Mouse (Mus musculus): Measurements from ENCODE around the gene Gm49630.
"Not testable (repeated sequence)": the region's sequence is repeated elsewhere in the genome, so short reads cannot be mapped to it uniquely, and the experiment has no call there.

Gene Gm49630

GRCm38 (mm10) chr17:7371879-7372278, at the start of gene Gm49630:
Gene Gm49630, minus strand, starts transcription at chr17:7371979.
- not testable (repeated sequence) for DNase-seq (ENCODE audit: low spot score)

- not testable (repeated sequence) for DNase-seq (ENCODE audit: low spot score)
These were observed 48.6 kb upstream of the Gm49630 start for GRCm38 (mm10) chr17:7420191-7420973.

- DNase-seq (ENCODE audit: low spot score): not testable (repeated sequence)
These were observed 43.0 kb upstream of the Gm49630 start for GRCm38 (mm10) chr17:7414601-7415310.

- not testable (repeated sequence) for DNase-seq (ENCODE audit: low spot score)
These were observed 41.6 kb upstream of the Gm49630 start for GRCm38 (mm10) chr17:7413336-7413735.

GRCm38 (mm10) chr17:7399770-7400169, 28.0 kb upstream of the Gm49630 start:
- DNase-seq (ENCODE audit: low spot score): not testable (repeated sequence)

GRCm38 (mm10) chr17:7398198-7398847, 26.5 kb upstream of the Gm49630 start:
- DNase-seq (ENCODE audit: low spot score): not testable (repeated sequence)

GRCm38 (mm10) chr17:7397079-7397478, 25.3 kb upstream of the Gm49630 start:
- not testable (repeated sequence) for DNase-seq (ENCODE audit: low spot score)

GRCm38 (mm10) chr17:7396288-7396687, 24.5 kb upstream of the Gm49630 start:
- DNase-seq (ENCODE audit: low spot score): not testable (repeated sequence)

GRCm38 (mm10) chr17:7395671-7396070, 23.9 kb upstream of the Gm49630 start:
- DNase-seq (ENCODE audit: low spot score): not testable (repeated sequence)

GRCm38 (mm10) chr17:7395116-7395515, 23.3 kb upstream of the Gm49630 start:
- not testable (repeated sequence) for DNase-seq (ENCODE audit: low spot score)

- not testable (repeated sequence) for DNase-seq (ENCODE audit: low spot score)
These were observed 18.1 kb upstream of the Gm49630 start for GRCm38 (mm10) chr17:7389898-7390297.

GRCm38 (mm10) chr17:7388958-7389356, 17.2 kb upstream of the Gm49630 start:
- DNase-seq (ENCODE audit: low spot score): not testable (repeated sequence)

GRCm38 (mm10) chr17:7388341-7388957, 16.7 kb upstream of the Gm49630 start:
- DNase-seq (ENCODE audit: low spot score): not testable (repeated sequence)

GRCm38 (mm10) chr17:7386016-7386415, 14.2 kb upstream of the Gm49630 start:
- not testable (repeated sequence) for DNase-seq (ENCODE audit: low spot score)

GRCm38 (mm10) chr17:7385364-7385763, 13.6 kb upstream of the Gm49630 start, which contains the start of gene Unc93a2:
Gene Unc93a2, minus strand, starts transcription at chr17:7385464.
- DNase-seq (ENCODE audit: low spot score): not testable (repeated sequence)

- not testable (repeated sequence) for DNase-seq (ENCODE audit: low spot score)
These were observed 11.7 kb upstream of the Gm49630 start for GRCm38 (mm10) chr17:7383167-7384143.

- DNase-seq (ENCODE audit: low spot score): not testable (repeated sequence)
These were observed 10.9 kb upstream of the Gm49630 start for GRCm38 (mm10) chr17:7382711-7383110.

GRCm38 (mm10) chr17:7377907-7378306, 6.1 kb upstream of the Gm49630 start:
- not testable (repeated sequence) for DNase-seq (ENCODE audit: low spot score)

- DNase-seq (ENCODE audit: low spot score): not testable (repeated sequence)
These were observed 5.3 kb upstream of the Gm49630 start for GRCm38 (mm10) chr17:7376951-7377700.

GRCm38 (mm10) chr17:7369401-7369800, 2.4 kb downstream of the Gm49630 start:
- not testable (repeated sequence) for DNase-seq (ENCODE audit: low spot score)
